Mouse (Mus musculus) T-helper 2 cell (primary cell): ENCODE data around the gene Ilvbl.
"Not testable (repeated sequence)": the region's sequence is repeated elsewhere in the genome, so short reads cannot be mapped to it uniquely, and the experiment has no call there.

Source experiments
- in situ Hi-C: fragments of 300-600 bp; cut with MboI, MseI; formaldehyde crosslinking; loops from one replicate; pipeline ENCODE4 v1.15.1; 2025; ENCODE audit warnings: high pct_unique_total_duplicates

The Ilvbl gene

DNA sequence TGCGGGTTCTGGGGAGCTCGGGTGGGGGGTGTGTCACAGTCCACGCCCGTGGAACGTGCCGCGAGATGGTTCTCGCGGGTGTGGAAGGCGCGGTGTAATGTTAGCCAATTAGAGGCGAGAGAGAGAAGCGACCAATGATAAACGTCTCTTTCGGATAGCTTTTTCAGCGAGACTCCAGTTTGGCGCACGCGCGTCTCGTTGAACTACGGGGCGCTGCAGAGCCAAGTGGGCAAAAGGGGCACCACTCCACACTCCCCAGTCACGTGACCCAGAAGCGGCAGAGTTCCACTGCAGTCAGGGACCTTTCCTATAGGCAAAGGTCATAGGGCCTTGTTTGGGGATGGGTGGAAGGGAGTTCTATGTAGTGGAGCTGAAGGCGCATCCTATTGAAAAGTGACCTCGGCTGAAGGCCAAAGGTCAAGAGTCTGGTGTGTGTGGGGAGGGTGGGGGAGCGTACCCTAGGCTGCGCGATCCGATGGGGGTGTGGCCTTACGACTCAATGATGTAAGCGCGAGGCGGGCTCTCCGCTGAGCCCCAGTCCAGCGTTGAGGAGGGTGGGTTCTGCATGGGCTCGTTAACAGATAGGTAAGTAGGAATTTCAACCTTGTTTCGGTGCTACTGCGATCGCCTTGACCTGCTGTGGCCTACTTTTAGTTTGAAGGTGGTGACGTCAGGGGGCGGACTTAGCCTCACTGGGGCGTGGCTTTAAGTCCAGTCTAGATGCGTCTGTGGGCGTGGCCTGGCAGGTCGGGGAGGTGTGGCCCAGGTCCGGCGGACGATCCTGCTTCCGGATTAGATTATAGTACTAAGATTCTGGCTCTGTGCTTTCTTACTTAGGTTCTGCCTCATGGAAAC is at the start of gene Ilvbl:
Gene Ilvbl (plus strand): TSS at position 97 of the 855 bp plus-strand sequence.
- in situ Hi-C loops: loop anchor here (5.0 to 25.0 kb wide), 4 partner anchors 57 to 1113 kb away; partner anchors contain the start of genes Cdc34, Gzmm, Olfr1358 and Pdxk

DNA sequence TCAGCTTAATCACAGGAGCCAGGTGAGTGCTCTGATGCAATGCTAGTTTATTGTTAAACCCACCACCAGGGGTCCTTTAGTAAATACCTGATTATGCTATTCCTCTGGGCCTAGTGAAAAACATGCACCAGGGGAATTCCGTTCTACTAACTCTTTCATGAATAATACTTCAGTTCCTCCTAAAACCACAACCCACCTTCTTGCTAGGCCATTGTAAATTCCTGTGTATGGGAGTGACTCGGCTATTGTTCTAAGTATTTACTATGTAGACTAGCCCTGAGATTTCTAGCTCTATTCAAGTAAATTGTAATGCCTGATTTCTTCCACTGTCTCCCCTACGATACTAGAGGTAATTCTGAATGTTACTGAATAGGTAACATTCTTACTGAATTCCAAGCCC is 49.1 kb upstream of the Ilvbl start:
- in situ Hi-C loops: not testable (repeated sequence)

DNA sequence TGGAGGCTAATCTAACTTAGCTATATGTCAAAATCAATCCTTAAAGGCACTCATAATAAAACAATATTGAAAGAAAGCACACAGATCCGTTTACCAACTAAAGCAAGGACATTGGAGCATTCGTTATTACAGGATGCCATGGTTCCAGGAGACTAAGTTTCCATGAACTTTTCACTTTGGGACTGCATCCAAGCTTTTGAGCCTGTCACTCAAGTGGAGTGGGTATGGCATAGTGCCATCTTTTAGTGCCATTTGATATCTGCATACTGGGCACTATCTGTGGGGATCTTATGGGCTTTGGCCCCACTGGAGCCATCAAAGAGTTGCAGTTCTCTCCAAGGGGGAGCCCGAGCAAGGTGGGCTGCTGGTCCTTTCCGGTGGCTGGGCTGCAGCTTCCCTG is 48.6 kb upstream of the Ilvbl start:
- in situ Hi-C loops: no loop called here

DNA sequence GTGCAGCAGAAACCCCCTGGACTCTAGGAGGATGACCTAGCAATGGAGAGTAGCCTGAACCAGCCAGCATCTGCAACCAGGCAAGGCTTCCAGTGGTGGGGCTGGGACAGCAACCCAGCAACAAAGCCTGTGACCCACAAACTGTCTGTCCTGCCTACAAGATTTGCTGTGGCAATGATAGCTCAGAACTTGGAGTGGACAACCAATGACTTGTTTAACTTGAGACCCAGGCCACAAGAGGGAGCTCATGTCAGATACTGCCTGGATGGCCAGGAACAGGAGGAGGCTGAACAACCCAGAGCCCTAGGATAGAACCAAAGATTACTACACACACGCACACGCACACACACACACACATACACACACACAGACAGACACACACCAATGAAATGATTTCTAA is 33.2 kb upstream of the Ilvbl start:
- in situ Hi-C loops: no loop called here

DNA sequence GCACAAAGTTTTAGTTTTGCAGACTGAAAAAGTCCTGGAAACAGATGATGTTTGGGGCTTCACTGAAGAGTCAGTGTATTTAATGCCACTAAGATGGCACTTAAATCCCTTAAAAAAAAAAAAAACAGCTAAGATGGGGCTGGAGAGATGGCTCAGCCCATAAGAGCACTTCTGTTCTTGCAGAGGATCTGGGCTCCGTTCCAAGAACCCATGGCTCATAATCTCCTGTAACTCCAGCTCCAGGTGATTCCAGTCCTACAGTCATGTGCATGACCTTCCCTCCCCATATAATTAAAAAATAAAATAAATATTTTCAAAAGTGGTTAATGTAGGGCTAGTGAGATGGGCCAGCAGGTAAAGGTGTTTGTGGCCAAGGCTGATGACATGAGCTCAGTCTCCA is 9.1 kb upstream of the Ilvbl start:
- in situ Hi-C loops: no loop called here

DNA sequence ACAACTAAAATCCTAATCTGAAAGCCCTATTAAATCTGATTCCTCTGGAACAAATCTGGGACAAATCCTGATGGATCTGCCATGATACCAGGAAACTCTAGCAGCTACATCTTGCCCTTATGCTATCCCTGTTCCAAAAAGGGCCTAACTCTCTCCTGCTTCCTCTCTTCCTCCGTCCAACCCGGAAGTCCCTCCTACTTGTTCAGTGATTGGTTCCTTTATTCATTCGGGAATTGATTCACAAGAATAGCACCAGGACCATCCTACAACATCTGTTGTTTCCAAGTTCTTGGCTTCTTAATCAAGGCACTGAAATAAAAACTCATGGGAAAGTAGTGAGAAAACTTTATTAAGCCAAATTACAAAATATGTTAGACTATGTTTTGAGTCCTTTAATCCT is 5.0 kb upstream of the Ilvbl start:
- in situ Hi-C loops: no loop called here

DNA sequence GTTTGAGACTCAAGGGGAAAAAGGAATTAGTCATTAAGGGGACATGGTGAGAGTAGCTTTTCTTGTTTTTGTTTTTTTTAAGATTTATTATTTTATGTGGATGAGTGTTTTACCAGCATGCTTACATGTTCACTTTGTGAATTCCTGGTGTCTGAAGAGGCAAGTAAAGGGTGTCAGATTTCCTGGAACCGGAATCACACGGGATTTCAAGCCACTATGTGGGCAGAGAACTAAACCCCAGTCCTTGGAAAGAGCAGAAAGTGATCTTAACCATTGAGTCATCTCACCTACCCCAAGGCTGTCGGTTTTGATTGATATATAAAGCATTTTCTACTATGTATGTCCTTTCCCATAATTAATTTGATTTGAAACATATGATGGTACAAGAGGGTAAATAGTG is 4.5 kb upstream of the Ilvbl start:
- in situ Hi-C loops: loop anchor here (10.0 kb wide), 1 partner anchor 105 kb away; the partner anchor contains the start of gene Pdxk

DNA sequence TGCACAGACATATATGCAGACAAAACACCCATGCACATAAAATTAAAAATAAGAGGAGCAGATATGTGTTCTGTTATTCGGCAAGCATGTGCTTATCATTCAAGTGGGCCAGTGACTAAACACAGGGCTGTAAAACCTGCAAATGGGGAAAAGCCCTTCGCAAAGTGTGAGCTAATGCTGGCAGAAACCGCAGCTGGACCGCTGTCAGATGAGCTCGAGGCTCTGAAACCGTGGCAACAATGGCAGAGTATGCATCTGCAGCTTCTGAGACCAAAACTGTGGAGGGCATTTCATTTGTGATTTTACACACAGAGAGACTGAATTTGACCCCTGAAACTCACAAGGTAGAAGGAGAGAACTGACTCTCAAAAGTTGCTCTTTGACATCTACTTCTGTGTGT is 3.7 kb upstream of the Ilvbl start:
- in situ Hi-C loops: loop anchor here (10.0 kb wide), 1 partner anchor 106 kb away; the partner anchor contains the start of gene Pdxk

DNA sequence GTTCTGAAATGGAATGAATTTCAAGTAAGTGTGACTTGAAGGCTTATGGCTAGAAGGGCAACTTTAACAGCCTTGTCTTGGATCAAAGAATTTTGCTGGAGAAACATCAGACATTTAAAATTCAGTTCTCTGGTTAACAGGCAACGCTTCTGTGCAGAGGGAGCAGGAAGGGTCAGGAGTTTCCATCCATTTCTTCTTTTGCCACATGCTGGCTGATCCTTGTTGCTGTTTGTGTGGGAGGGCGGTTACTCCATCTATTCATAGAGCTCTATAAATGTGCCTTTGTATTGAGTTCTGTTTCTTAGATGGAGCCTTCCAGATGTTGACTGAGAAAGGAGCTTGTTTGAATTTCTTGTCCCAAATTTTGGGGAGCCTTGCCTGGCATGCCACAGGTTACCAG is 3.2 kb upstream of the Ilvbl start:
- in situ Hi-C loops: loop anchor here (10.0 kb wide), 1 partner anchor 106 kb away; the partner anchor contains the start of gene Pdxk

DNA sequence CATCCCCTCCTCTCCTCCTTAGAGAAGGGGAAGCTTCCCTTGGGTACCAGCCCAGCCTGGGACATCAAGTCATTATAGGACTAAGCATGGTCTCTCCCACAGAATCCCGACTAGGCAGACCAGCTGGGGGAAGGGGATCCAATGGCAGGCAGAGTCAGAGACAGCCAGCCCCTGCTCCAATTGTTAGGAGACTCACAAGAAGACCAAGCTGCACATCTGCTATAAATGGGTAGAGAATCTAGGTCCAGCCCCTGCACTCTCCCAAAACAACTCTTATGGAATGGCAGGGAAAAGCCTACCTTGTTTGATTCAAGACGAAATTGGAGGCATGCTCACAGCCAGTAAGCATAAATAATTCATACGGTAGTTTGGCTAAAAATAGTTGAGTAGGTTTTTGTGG is 920 bp upstream of the Ilvbl start:
- in situ Hi-C loops: loop anchor here (10.0 kb wide), 1 partner anchor 108 kb away; the partner anchor contains the start of gene Pdxk

DNA sequence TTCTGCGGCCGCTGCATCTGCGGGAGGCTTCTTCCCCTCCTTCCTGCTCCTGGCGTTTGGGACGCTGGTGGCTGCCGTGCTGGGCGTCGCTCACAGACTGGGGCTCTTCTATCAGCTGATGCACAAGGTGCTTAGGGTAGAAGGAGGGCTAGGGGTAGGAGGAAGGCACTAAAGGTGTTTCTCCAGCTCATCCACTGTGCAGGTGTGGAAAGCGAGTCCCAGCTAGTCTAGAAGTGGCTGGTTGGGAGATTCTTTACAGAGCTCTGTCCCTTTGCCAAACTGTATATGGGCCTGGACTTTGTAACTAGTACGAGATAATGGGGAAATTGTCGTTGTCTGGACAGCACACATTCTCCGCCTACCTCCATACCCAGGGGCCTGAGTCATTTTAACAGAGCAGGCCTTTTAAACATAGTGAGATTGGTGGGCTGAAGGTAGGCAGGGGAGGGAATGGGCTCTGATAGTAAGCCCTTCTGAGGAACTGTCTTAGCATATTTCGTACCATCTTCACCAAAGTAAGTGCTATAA is 1.0 kb downstream of the Ilvbl start:
- in situ Hi-C loops: loop anchor here (5.0 to 25.0 kb wide), 4 partner anchors 58 to 1112 kb away; partner anchors contain the start of genes Cdc34, Gzmm, Olfr1358 and Pdxk

DNA sequence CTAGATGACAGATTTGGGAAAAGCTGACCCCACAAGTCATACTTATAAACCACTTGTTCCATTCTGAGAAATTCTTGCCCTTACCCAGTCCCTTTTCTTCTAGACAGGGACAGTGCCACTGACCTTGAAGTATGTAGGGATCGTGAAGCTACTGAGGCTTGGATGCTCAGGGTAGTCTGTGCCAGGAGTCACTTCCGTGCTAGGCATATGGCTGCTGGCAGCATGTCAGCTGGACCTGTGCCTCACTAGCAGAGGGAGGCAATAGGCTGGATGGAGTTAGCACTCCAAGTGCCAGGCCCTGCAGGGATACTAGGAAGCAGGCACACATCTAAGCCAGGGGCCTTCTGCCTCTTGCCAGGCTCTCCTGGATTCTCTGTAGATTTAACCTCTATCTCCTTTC is 1.5 kb downstream of the Ilvbl start:
- in situ Hi-C loops: loop anchor here (5.0 to 25.0 kb wide), 4 partner anchors 58 to 1112 kb away; partner anchors contain the start of genes Cdc34, Gzmm, Olfr1358 and Pdxk

DNA sequence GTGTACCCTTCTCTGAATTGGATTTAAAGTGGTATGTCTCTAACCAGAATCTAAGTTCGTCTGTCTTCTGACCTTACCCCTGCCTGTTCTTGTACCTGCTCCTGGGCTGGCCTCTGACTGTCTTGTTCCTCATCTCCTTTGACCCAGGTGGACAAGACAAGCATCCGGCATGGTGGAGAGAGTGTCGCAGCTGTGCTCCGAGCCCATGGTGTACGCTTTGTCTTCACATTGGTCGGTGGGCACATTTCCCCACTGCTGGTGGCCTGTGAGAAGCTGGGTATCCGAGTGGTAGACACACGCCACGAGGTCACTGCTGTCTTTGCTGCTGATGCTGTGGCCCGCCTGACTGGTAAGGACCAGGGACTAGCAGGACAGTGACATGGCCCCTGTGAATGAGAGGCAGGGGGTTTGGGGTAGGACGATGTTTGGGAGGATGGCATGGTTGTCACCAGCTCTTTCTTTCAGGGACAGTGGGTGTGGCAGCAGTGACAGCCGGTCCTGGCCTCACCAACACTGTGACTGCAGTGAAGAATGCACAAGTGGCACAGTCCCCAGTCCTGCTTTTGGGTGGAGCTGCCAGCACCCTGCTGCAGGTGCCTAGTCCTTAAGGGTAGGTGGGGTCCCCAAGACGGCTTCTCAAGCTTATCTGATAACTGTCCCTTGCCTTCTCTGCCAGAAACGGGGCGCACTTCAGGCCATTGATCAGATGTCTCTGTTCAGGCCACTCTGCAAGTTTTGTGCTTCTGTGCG is 2.5 kb downstream of the Ilvbl start:
- in situ Hi-C loops: loop anchor here (5.0 to 25.0 kb wide), 4 partner anchors 59 to 1111 kb away; partner anchors contain the start of genes Cdc34, Gzmm, Olfr1358 and Pdxk

DNA sequence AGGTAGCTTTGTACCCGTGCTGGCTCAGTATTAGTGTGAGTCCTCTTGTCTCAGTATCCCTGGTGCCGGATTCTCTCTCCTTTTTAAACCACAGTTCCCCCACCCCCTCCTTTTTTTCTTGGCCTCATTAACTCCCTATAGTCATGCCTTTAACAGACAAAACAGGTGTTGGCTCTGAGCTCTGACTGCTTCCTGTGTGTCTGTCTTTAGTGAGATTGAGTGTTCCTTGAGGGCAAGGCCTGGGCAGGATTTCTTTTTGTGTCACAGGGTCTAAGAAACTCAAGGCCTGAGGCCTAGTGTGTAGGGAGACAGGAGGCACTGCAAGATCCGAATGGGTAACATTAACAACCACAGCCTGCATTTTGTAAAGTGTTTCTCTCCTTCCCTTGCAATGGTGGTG is 4.1 kb downstream of the Ilvbl start:
- in situ Hi-C loops: loop anchor here (5.0 to 25.0 kb wide), 4 partner anchors 61 to 1109 kb away; partner anchors contain the start of genes Cdc34, Gzmm, Olfr1358 and Pdxk

DNA sequence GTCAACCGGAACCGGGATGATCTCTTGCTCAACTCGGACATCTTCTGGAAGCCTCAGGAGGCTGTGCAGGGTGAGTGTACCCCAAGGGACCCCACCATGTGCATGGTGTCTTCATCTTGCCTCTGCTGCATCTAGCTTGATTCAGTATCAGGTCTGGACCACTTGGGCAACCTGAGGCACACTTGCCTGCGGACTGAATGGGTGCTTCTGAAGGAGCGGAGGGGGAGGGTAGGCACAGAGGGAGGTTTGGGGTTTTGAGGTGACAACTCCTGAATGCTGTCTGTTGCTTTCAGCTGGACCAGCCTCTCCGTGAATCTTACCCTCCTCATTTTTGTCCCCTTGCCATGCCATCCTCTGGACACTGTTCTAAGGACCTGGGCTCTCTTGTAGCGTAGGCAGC is 7.0 kb downstream of the Ilvbl start:
- in situ Hi-C loops: loop anchor here (10.0 to 25.0 kb wide), 3 partner anchors 96 to 1106 kb away; partner anchors contain the start of genes Cdc34 and Gzmm

DNA sequence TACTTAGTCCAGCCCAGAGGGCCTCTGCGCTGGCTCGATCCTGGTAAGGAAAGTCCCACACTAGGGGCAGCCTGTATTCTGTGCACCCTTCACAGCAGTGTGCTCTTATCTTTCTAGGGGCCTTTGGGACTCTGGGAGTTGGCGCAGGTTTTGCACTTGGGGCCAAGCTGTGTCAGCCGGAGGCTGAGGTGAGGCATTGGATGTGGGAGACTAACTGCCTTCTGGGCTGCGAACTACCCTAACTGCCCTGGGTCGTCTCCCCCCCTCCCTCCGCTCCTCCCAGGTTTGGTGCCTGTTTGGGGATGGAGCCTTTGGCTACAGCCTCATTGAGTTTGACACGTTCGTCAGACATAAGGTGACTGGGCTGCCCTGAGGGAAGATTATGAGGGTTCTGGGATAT is 9.2 kb downstream of the Ilvbl start:
- in situ Hi-C loops: loop anchor here (10.0 to 25.0 kb wide), 3 partner anchors 99 to 1104 kb away; partner anchors contain the start of genes Cdc34 and Gzmm

DNA sequence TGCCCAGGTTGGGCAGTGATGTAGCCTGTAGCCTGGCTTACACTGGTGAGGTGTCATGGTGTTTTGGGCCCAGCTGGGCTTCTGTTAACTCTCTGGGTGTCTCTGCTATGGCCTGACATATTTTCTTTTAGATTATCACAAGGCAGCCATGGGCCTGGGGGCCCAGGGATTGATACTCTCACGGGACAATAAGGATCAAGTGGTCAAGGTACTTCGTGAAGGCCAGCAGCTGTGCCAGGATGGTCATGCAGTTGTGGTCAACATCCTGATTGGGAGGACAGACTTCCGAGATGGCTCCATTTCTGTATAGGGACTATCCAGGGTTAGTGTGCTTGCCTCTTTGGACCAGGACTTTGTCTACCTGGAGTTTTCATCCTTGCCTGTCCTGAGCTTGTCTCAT is 9.8 kb downstream of the Ilvbl start:
- in situ Hi-C loops: loop anchor here (10.0 to 25.0 kb wide), 3 partner anchors 99 to 1103 kb away; partner anchors contain the start of genes Cdc34 and Gzmm

DNA sequence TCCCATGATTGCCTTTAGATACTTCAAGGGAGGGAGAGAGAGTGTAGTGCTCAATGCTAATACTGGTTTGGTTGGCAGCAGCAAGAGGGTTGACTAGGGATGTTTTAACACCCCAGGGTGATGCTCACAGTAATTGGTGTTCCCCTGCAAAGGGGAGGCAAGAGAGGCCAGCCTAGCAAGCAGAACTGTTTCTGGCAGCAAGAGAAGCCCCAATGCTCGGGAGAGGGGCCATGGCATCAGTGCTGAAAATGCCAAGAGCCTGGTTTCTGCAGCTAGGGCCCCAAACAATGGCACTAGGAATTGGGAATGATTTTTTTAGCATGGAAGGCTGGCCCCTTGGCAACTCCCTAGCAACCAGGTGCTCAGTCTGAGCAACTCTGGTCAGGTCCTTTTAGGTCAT is 10.8 kb downstream of the Ilvbl start:
- in situ Hi-C loops: loop anchor here (10.0 to 25.0 kb wide), 3 partner anchors 100 to 1102 kb away; partner anchors contain the start of genes Cdc34 and Gzmm

DNA sequence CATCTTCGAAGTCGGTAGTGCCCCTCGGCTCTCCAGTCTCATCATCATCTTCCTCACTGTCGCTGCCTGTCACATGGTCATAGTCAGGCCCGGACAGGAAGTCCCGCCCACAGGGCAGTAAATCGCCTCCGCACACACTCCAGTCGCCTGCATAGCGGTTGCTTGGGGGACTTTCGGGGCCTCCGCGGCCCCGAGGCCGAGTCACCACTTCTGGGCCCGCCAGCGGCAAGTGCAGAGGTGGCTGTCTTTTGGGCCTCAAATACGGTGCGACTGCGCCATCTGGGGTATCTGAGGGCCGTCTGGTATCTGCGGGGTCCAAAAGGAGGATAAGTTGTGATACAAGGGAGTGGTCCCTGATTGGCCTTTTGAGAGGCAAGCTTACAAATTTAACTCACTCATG is 11.5 kb downstream of the Ilvbl start:
- in situ Hi-C loops: loop anchor here (10.0 to 25.0 kb wide), 3 partner anchors 101 to 1102 kb away; partner anchors contain the start of genes Cdc34 and Gzmm

DNA sequence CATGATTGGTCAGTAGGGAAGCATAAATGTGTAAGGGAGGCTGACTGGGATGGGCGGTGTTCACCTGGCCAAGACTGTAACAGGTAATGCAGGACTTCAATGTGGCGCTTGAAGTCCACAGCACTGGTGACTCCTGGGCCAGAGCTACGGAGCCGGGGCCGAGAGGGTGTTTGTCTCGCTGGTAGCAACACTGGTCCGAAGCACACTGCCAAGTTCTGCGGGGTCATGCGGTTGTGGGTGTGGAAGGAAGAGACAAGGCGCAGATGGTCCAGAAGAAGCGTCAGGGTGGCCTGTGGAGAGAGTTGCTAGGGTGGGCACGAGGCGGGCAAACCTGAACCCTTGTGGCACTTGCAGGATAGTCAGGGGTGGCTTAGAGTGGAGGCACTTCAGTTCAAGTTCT is 11.9 kb downstream of the Ilvbl start:
- in situ Hi-C loops: loop anchor here (10.0 to 25.0 kb wide), 3 partner anchors 101 to 1101 kb away; partner anchors contain the start of genes Cdc34 and Gzmm

DNA sequence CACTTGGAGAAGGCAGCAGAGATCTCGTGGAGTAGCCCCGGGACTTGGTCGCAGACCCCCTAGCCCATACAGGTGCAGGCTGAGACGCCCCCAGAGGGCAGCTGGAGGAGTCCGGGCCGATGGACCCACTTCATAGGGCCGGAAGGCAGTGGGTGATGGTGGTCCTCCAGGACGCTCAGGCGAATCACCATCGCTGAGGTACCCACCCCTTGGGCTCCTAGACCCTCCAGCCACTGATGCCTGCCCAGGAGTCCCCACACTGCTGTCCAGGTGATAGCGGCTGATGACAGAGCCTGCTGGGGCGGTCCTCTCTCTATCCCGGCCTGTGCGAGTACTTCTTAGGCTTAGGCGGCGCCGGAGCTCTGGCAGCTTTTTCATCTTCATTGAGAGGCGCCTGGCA is 15.1 kb downstream of the Ilvbl start:
- in situ Hi-C loops: loop anchor here (10.0 to 25.0 kb wide), 3 partner anchors 104 to 1098 kb away; partner anchors contain the start of genes Cdc34 and Gzmm
